Mouse (Mus musculus) heart, adult 2 months (tissue): ENCODE results near the gene Mdc1.
A peak's percentile ranks its signal among the peaks of the same experiment; 100 is the strongest.

Experiments
- CTCF ChIP-seq: fragments of 200-600 bp; IDR thresholded peaks from 2 replicates; pipeline ENCODE4 v1.8.1; 2022; ENCODE audit warnings: antibody characterized with exemption, mild to moderate bottlenecking, moderate library complexity
- POLR2A ChIP-seq: fragments of 200-500 bp; IDR thresholded peaks from 2 replicates; pipeline ENCODE4 v1.6.1; 2011; ENCODE audit warnings: mild to moderate bottlenecking, low read depth, low read length, control low read depth; ENCODE audit not compliant: insufficient read depth

DNA sequence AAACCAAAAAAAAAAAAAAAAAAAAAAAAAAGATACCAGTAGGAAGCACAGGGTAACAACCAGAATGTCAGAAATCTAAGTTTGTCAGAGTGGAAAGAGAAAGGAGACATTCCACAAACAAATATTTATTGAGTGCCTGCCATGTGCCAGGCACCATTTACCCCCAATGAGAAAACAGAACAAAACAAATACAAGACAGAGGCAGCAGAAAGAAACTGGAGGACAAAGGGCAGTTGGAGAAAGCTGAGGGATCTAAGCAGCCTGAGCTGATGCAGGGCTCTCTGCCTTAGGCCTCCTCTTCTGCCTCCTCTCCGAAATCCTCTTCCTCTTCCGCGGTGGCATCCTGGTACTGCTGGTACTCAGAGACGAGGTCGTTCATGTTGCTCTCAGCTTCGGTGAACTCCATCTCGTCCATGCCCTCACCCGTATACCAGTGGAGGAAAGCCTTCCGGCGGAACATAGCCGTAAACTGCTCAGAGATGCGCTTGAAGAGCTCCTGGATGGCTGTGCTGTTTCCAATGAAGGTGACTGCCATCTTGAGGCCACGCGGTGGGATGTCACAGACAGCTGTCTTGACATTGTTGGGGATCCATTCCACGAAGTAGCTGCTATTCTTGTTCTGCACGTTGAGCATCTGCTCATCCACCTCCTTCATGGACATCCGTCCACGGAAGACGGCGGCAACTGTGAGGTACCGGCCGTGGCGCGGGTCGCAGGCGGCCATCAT lies 6.5 kb upstream of the Mdc1 start:
- TF ChIP-seq CTCF: no peak
- 0 out of 2 replicates have a peak, but pooled peaks have one; percentile 18 for TF ChIP-seq POLR2A
